Mouse (Mus musculus) intestine, embryonic 15.5 days (tissue): ENCODE data around the gene Pknox2. TPM values are rescaled to one million over a fixed set of nuclear protein-coding genes. Genes with fewer than 3 reads are reported as not detected.

Experiments used
- ATAC-seq: fragments of 200-750 bp; cut with Nextera tagmentation; 2 replicates; pipeline ENCODE4 v1.8.0; 2017; ENCODE audit warnings: moderate TSS enrichment, moderate library complexity
- H3K27ac ChIP-seq: fragments of 300-500 bp; sonication (generic); 2 replicates; pipeline ENCODE4 v1.5.1; 2015; ENCODE audit warnings: mild to moderate bottlenecking, inconsistent platforms
- H3K27me3 ChIP-seq: fragments of 300-500 bp; sonication (generic); replicated peaks from 2 replicates; pipeline ENCODE4 v1.6.1; 2015; ENCODE audit warnings: inconsistent platforms
- H3K36me3 ChIP-seq: fragments of 300-500 bp; sonication (generic); 2 replicates; pipeline ENCODE4 v1.6.1; 2015; ENCODE audit warnings: inconsistent platforms
- H3K4me1 ChIP-seq: fragments of 300-500 bp; sonication (generic); replicated peaks from 2 replicates; pipeline ENCODE4 v1.6.1; 2015; ENCODE audit warnings: inconsistent platforms
- H3K4me2 ChIP-seq: fragments of 300-500 bp; sonication (generic); replicated peaks from 2 replicates; pipeline ENCODE4 v1.6.1; 2015; ENCODE audit warnings: mild to moderate bottlenecking, inconsistent platforms
- H3K4me3 ChIP-seq: fragments of 300-500 bp; sonication (generic); replicated peaks from 2 replicates; pipeline ENCODE4 v1.5.1; 2015; ENCODE audit warnings: inconsistent platforms
- H3K9ac ChIP-seq: fragments of 300-500 bp; sonication (generic); 2 replicates; pipeline ENCODE4 v1.6.1; 2015; ENCODE audit warnings: inconsistent platforms
- H3K9me3 ChIP-seq: fragments of 300-500 bp; sonication (generic); 2 replicates; pipeline ENCODE4 v1.6.1; 2016; ENCODE audit warnings: inconsistent platforms
- WGBS: fragments of 180-500 bp; shearing (Covaris S2); methylation state at CpG from one replicate; pipeline ENCODE4 v1.1.7; 2015; 5-methylcytosine and 5-hydroxymethylcytosine counted together
- polyA plus RNA-seq: library from polyadenylated mRNA; unstranded; fragments of >200 nt; fragmentation: Nextera tagmentation; extraction: Ambion mirVana; gene quantifications from 2 replicates; pipeline ENCODE4 v1.2.1, GENCODE M21; 2015

The Pknox2 gene
- polyA plus RNA-seq, 1 experiment from 2014 or later, result 8.2 TPM

GRCm38 (mm10) chr9:37001935-37002535 is 145.2 kb downstream of the Pknox2 start:
- H3K4me2 ChIP-seq, result no peak overlapping the region
- no peak overlapping the region for H3K9ac ChIP-seq
- WGBS, result 54% methylated on average over 7 of the region's 7 CpGs
- no peaks in the 10 kb centered on the region for H3K9me3 ChIP-seq
- no peak for ATAC-seq
- no peak overlapping the region for H3K27ac ChIP-seq
- H3K4me3 ChIP-seq, result no peak overlapping the region
- no peaks in the 10 kb centered on the region for H3K36me3 ChIP-seq
- no peaks in the 10 kb centered on the region for H3K4me1 ChIP-seq
- no peaks in the 10 kb centered on the region for H3K27me3 ChIP-seq

DNA sequence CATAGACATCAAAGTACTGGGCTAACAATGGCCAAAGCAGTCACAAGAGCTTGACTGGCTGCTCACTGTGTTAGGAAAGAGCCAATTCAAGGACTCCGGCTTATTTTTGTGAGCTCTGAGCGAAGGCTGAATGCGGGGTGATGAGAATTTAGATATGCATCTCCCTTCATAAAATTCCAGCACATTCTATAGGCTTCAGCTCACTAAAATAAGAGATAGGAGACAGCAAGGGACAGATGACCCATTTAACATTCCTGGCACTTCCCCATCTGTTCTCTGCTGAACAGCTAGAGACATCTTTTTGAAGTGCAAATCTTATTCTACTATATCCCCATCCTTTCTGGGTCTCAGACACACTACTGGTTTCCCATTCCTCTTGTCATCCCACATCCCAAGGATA is 147.8 kb downstream of the Pknox2 start:
- Histone ChIP-seq H3K9ac (no peak overlapping the region), H3K27ac (no peak overlapping the region), H3K4me2 (no peak overlapping the region), H3K9me3 (no peaks in the 10 kb centered on the region), H3K36me3 (no peaks in the 10 kb centered on the region), H3K4me3 (no peak overlapping the region), H3K4me1 (no peaks in the 10 kb centered on the region), H3K27me3 (no peaks in the 10 kb centered on the region)
- ATAC-seq, result no peak
- 95% methylated on average over 3 of the region's 3 CpGs for WGBS

GRCm38 (mm10) chr9:36990626-36991368 is 156.4 kb downstream of the Pknox2 start:
- Histone ChIP-seq H3K36me3 (no peaks in the 10 kb centered on the region), H3K27ac (no peak overlapping the region), H3K4me3 (no peak overlapping the region), H3K27me3 (no peaks in the 10 kb centered on the region), H3K4me1 (0 out of 2 replicates have a peak, but pooled peaks cover 3% of the 10 kb centered on the region), H3K4me2 (no peak overlapping the region), H3K9ac (no peak overlapping the region), H3K9me3 (no peaks in the 10 kb centered on the region)
- ATAC-seq, result no peak
- WGBS, result 62% methylated on average over 13 of the region's 13 CpGs

DNA sequence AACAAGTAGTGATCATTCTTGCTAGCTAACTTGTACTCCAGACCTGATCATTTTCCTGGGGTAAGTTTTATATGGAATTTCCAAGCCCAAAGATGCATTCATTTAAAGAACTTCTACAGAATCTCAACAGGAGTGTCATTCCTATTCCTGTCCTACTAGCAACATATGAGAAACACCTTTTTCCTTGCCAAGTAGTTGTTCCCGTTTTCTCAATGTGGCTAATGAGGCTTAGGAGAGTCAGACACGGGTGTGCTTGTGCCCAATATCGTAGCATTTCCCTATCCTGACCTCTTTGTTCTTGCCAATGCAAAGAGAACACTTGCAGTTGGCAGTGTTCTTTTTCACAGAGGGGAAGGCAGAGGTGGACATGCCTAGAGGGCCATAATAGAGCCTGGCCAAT is 157.2 kb downstream of the Pknox2 start:
- H3K4me2 ChIP-seq, result no peak overlapping the region
- no peaks in the 10 kb centered on the region for H3K27me3 ChIP-seq
- no peak overlapping the region for H3K4me3 ChIP-seq
- H3K4me1 ChIP-seq, result 0 out of 2 replicates have a peak, but pooled peaks cover 3% of the 10 kb centered on the region
- no peaks in the 10 kb centered on the region for H3K36me3 ChIP-seq
- no peak for ATAC-seq
- WGBS, result 91% methylated on average over 3 of the region's 3 CpGs
- no peak overlapping the region for H3K9ac ChIP-seq
- no peaks in the 10 kb centered on the region for H3K9me3 ChIP-seq
- H3K27ac ChIP-seq, result no peak overlapping the region

DNA sequence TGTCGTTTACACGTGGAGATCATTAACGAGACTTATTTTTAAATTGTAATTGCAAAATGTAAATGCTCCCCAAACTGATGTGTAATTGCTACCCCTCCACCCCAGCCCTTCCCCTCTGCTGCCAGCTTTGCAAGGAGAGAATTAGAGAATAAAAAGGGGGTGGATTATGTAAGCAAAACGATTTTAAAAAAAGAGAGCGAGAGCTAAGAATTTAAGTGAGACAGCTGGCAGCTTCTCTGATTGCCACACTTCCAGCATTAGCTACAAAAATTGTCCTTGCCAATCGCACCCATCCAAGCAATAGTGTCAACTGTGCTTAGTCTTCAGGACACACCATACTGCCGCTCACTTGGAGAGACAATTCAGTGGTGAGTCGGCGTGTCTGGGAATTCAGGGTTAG is 162.0 kb downstream of the Pknox2 start:
- Histone ChIP-seq H3K27ac (no peak overlapping the region), H3K27me3 (no peaks in the 10 kb centered on the region), H3K4me3 (no peak overlapping the region), H3K9me3 (no peaks in the 10 kb centered on the region), H3K9ac (no peak overlapping the region), H3K4me2 (no peak overlapping the region), H3K4me1 (no peaks in the 10 kb centered on the region), H3K36me3 (no peaks in the 10 kb centered on the region)
- 80% methylated on average over 9 of the region's 9 CpGs for WGBS
- no peak for ATAC-seq

GRCm38 (mm10) chr9:36976596-36977362 is 170.4 kb downstream of the Pknox2 start:
- no peaks in the 10 kb centered on the region for H3K27me3 ChIP-seq
- 25% methylated on average over 11 of the region's 11 CpGs for WGBS
- no peak overlapping the region for H3K4me2 ChIP-seq

GRCm38 (mm10) chr9:36973486-36974227 is 173.6 kb downstream of the Pknox2 start:
- no peaks in the 10 kb centered on the region for H3K36me3 ChIP-seq
- ATAC-seq, result no peak
- 47% methylated on average over 11 of the region's 11 CpGs for WGBS
- H3K27ac ChIP-seq, result no peak overlapping the region
- no peaks in the 10 kb centered on the region for H3K27me3 ChIP-seq
- peaks cover 26% of the 10 kb centered on the region for H3K4me1 ChIP-seq
- no peaks in the 10 kb centered on the region for H3K9me3 ChIP-seq
- H3K9ac ChIP-seq, result no peak overlapping the region
- H3K4me2 ChIP-seq, result no peak overlapping the region
- H3K4me3 ChIP-seq, result no peak overlapping the region

More at GRCm38 (mm10) chr9:36976596-36977362, 170.4 kb downstream of the Pknox2 start:
- peaks cover 20% of the 10 kb centered on the region for H3K4me1 ChIP-seq
- peak; percentile 57 for ATAC-seq
- H3K27ac ChIP-seq, result peak overlapping the region; percentile 44
- H3K36me3 ChIP-seq, result no peaks in the 10 kb centered on the region
- no peak overlapping the region for H3K4me3 ChIP-seq
- H3K9ac ChIP-seq, result no peak overlapping the region
- H3K9me3 ChIP-seq, result no peaks in the 10 kb centered on the region

- Histone ChIP-seq H3K4me2 (no peak overlapping the region), H3K4me3 (no peak overlapping the region), H3K36me3 (no peaks in the 10 kb centered on the region), H3K4me1 (peaks cover 22% of the 10 kb centered on the region), H3K27me3 (no peaks in the 10 kb centered on the region), H3K9me3 (no peaks in the 10 kb centered on the region), H3K27ac (no peak overlapping the region), H3K9ac (no peak overlapping the region)
- WGBS, result 51% methylated on average over 3 of the region's 3 CpGs
- no peak for ATAC-seq
Measured at GRCm38 (mm10) chr9:36972089-36972488, 175.1 kb downstream of the Pknox2 start.

- no peak overlapping the region for H3K27ac ChIP-seq
- no peaks in the 10 kb centered on the region for H3K27me3 ChIP-seq
- H3K4me3 ChIP-seq, result no peak overlapping the region
- no peak overlapping the region for H3K9ac ChIP-seq
- no peaks in the 10 kb centered on the region for H3K36me3 ChIP-seq
- H3K4me2 ChIP-seq, result no peak overlapping the region; the same call in 1 of the 2 replicates
- 13% methylated on average over 3 of the region's 3 CpGs for WGBS
- ATAC-seq, result no peak
- peaks cover 13% of the 10 kb centered on the region; the same call in 1 of the 2 replicates for H3K4me1 ChIP-seq
- no peaks in the 10 kb centered on the region for H3K9me3 ChIP-seq
Measured at GRCm38 (mm10) chr9:36971066-36971465, 176.1 kb downstream of the Pknox2 start.

DNA sequence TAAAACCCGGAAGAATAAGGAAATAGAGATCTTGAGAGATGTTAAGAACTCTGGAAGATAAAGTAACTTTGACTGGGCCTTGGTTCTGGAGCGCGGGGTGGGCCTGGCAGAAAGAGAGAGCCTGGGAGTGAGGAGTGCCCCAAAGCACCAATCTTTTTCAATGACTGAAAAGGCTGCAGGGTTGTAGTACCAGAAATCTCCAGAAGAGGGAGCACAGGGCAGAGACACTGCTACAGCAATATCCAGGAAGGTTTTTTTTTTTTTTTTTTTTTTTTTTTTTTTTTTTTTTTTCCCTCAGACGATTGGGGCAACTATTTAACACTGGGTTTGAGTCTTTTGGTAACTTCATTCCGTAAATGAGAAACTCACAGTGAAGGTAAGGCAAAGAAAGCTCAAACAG is 176.6 kb downstream of the Pknox2 start:
- no peak overlapping the region; the same call in 1 of the 2 replicates for H3K4me2 ChIP-seq
- no peaks in the 10 kb centered on the region for H3K36me3 ChIP-seq
- H3K4me1 ChIP-seq, result peaks cover 12% of the 10 kb centered on the region; the same call in 1 of the 2 replicates
- H3K27me3 ChIP-seq, result no peaks in the 10 kb centered on the region
- no peak overlapping the region for H3K27ac ChIP-seq
- H3K9ac ChIP-seq, result no peak overlapping the region
- 7% methylated on average over 5 of the region's 5 CpGs for WGBS
- peak; percentile 39; the same call in 1 of the 2 replicates for ATAC-seq
- H3K4me3 ChIP-seq, result no peak overlapping the region
- no peaks in the 10 kb centered on the region for H3K9me3 ChIP-seq

DNA sequence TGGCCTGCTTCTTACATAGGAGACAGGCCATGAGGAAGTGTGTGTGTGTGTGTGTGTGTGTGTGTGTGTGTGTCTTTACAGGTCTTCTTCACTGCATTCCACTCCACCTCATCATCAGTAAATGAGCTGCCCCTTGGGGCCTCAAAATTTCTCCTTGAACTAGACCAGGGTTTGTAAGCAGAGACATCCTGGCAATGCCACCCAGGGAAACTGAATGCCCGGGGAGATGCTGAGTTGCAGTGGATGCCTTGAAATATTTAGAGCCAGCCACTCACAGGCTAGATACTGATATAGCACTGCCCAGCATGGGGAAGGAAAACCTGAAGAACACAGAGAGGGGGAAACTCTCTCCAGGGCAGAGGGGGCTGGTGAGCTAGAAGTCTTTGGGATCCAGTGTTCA is 178.1 kb downstream of the Pknox2 start:
- Histone ChIP-seq H3K27me3 (no peaks in the 10 kb centered on the region), H3K36me3 (no peaks in the 10 kb centered on the region), H3K27ac (no peak overlapping the region), H3K4me1 (peaks cover 10% of the 10 kb centered on the region; the same call in 1 of the 2 replicates), H3K9me3 (no peaks in the 10 kb centered on the region), H3K4me3 (no peak overlapping the region), H3K4me2 (no peak overlapping the region), H3K9ac (no peak overlapping the region)
- 82% methylated on average over 1 of the region's 1 CpGs for WGBS
- ATAC-seq, result no peak

DNA sequence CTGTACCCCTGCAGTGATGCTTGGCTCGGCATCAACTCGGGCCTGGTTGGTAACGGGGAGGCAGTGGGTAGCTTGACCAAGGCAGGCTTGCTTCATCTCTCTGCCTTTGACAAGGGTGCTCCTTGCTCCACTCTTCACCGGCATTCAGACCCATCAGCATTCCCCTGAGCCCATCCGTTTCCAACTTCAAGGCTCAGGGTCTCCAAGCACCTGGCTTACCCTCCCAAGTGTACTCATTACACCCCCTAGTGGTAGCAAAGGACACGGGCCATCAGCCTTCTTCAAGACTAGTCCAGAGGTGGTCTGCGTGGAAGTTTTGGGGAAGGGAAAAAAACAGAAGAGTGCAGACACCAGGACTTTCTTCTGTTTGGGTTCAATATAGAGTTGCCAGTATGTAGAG is 178.5 kb downstream of the Pknox2 start:
- no peak overlapping the region for H3K27ac ChIP-seq
- H3K4me3 ChIP-seq, result no peak overlapping the region
- H3K4me1 ChIP-seq, result peaks cover 10% of the 10 kb centered on the region; the same call in 1 of the 2 replicates
- 0 out of 2 replicates have a peak, but pooled peaks have one; percentile 50 for ATAC-seq
- H3K9ac ChIP-seq, result no peak overlapping the region
- 45% methylated on average over 7 of the region's 7 CpGs for WGBS
- H3K4me2 ChIP-seq, result no peak overlapping the region
- H3K27me3 ChIP-seq, result no peaks in the 10 kb centered on the region
- no peaks in the 10 kb centered on the region for H3K36me3 ChIP-seq
- H3K9me3 ChIP-seq, result no peaks in the 10 kb centered on the region
